Mouse (Mus musculus): ENCODE data around the gene Bcas2. TPM values are rescaled to one million over a fixed set of nuclear protein-coding genes. Genes with fewer than 3 reads are reported as not detected.
A peak's percentile ranks its signal among the peaks of the same experiment; 100 is the strongest.
"Not testable (repeated sequence)": the region's sequence is repeated elsewhere in the genome, so short reads cannot be mapped to it uniquely, and the experiment has no call there.

Bcas2 gene
- polyA plus RNA-seq, 1 experiment: 25.4 TPM

GRCm38 (mm10) chr3:103208237-103208636, 36.8 kb downstream of the Bcas2 start:
- H3K4me3 ChIP-seq (replicated peaks; ENCODE audit: extremely low read depth, low read depth, low read length): no peak overlapping the region
- no peaks in the 10 kb centered on the region for H3K4me1 ChIP-seq (ENCODE audit: control insufficient read depth, insufficient read depth, low read length)
- TF ChIP-seq POLR2A (IDR thresholded peaks at IDR 0.05; ENCODE audit: borderline replicate concordance, extremely low read depth, low read depth, low read length) (no peak), CTCF (IDR thresholded peaks at IDR 0.05; ENCODE audit: insufficient read depth, low read length) (no peak)
- DNase-seq: no peak
- 78% methylated on average over 2 of the region's 2 CpGs for WGBS

GRCm38 (mm10) chr3:103211101-103211500, 39.6 kb downstream of the Bcas2 start:
- 74% methylated on average over 2 of the region's 2 CpGs for WGBS
- Histone ChIP-seq H3K4me1 (ENCODE audit: control insufficient read depth, insufficient read depth, low read length) (no peaks in the 10 kb centered on the region), H3K4me3 (replicated peaks; ENCODE audit: extremely low read depth, low read depth, low read length) (no peak overlapping the region)
- no peak for DNase-seq
- no peak for TF ChIP-seq POLR2A (IDR thresholded peaks at IDR 0.05; ENCODE audit: borderline replicate concordance, extremely low read depth, low read depth, low read length)
- no peak for TF ChIP-seq CTCF (IDR thresholded peaks at IDR 0.05; ENCODE audit: insufficient read depth, low read length)

GRCm38 (mm10) chr3:103212142-103212541, 40.7 kb downstream of the Bcas2 start:
- Histone ChIP-seq H3K4me1 (ENCODE audit: control insufficient read depth, insufficient read depth, low read length) (no peaks in the 10 kb centered on the region), H3K4me3 (replicated peaks; ENCODE audit: extremely low read depth, low read depth, low read length) (no peak overlapping the region)
- no peak for TF ChIP-seq POLR2A (IDR thresholded peaks at IDR 0.05; ENCODE audit: borderline replicate concordance, extremely low read depth, low read depth, low read length)
- WGBS: 59% methylated on average over 1 of the region's 1 CpGs
- no peak for DNase-seq

GRCm38 (mm10) chr3:103213537-103213936, 42.1 kb downstream of the Bcas2 start:
- 74% methylated on average over 5 of the region's 5 CpGs for WGBS
- TF ChIP-seq POLR2A (IDR thresholded peaks at IDR 0.05; ENCODE audit: borderline replicate concordance, extremely low read depth, low read depth, low read length) (no peak), CTCF (IDR thresholded peaks at IDR 0.05; ENCODE audit: insufficient read depth, low read length) (no peak)
- DNase-seq: no peak
- no peaks in the 10 kb centered on the region for H3K4me1 ChIP-seq (ENCODE audit: control insufficient read depth, insufficient read depth, low read length)
- H3K4me3 ChIP-seq (replicated peaks; ENCODE audit: extremely low read depth, low read depth, low read length): no peak overlapping the region

GRCm38 (mm10) chr3:103214593-103215285, 43.3 kb downstream of the Bcas2 start:
- no peak for DNase-seq
- no peaks in the 10 kb centered on the region for H3K4me1 ChIP-seq (ENCODE audit: control insufficient read depth, insufficient read depth, low read length)
- WGBS: 81% methylated on average over 8 of the region's 8 CpGs
- no peak for TF ChIP-seq CTCF (IDR thresholded peaks at IDR 0.05; ENCODE audit: insufficient read depth, low read length)
- no peak for TF ChIP-seq POLR2A (IDR thresholded peaks at IDR 0.05; ENCODE audit: borderline replicate concordance, extremely low read depth, low read depth, low read length)
- H3K4me3 ChIP-seq (replicated peaks; ENCODE audit: extremely low read depth, low read depth, low read length): no peak overlapping the region

- not testable (repeated sequence) for H3K4me3 ChIP-seq (replicated peaks; ENCODE audit: extremely low read depth, low read depth, low read length); DNase-seq; H3K4me1 ChIP-seq (ENCODE audit: control insufficient read depth, insufficient read depth, low read length)
- WGBS: 84% methylated on average over 8 of the region's 8 CpGs
Observed at GRCm38 (mm10) chr3:103215399-103215798, 43.9 kb downstream of the Bcas2 start.

GRCm38 (mm10) chr3:103221435-103221834, 50.0 kb downstream of the Bcas2 start:
- no peaks in the 10 kb centered on the region for H3K4me1 ChIP-seq (ENCODE audit: control insufficient read depth, insufficient read depth, low read length)
- DNase-seq: no peak
- 44% methylated on average over 2 of the region's 2 CpGs for WGBS
- no peak overlapping the region for H3K4me3 ChIP-seq (replicated peaks; ENCODE audit: extremely low read depth, low read depth, low read length)
- TF ChIP-seq POLR2A (IDR thresholded peaks at IDR 0.05; ENCODE audit: borderline replicate concordance, extremely low read depth, low read depth, low read length): no peak
- no peak for TF ChIP-seq CTCF (IDR thresholded peaks at IDR 0.05; ENCODE audit: insufficient read depth, low read length)

- WGBS: 69% methylated on average over 4 of the region's 4 CpGs
Observed at GRCm38 (mm10) chr3:103223752-103224151, 52.3 kb downstream of the Bcas2 start.

GRCm38 (mm10) chr3:103224231-103224765, 52.8 kb downstream of the Bcas2 start:
- H3K4me3 ChIP-seq (replicated peaks; ENCODE audit: extremely low read depth, low read depth, low read length): no peak overlapping the region
- WGBS: 82% methylated on average over 12 of the region's 12 CpGs
- TF ChIP-seq POLR2A (IDR thresholded peaks at IDR 0.05; ENCODE audit: borderline replicate concordance, extremely low read depth, low read depth, low read length) (no peak), CTCF (IDR thresholded peaks at IDR 0.05; ENCODE audit: insufficient read depth, low read length) (no peak)
- no peaks in the 10 kb centered on the region for H3K4me1 ChIP-seq (ENCODE audit: control insufficient read depth, insufficient read depth, low read length)
- DNase-seq: no peak

More at GRCm38 (mm10) chr3:103223752-103224151, 52.3 kb downstream of the Bcas2 start:
- Histone ChIP-seq H3K4me3 (replicated peaks; ENCODE audit: extremely low read depth, low read depth, low read length) (no peak overlapping the region), H3K4me1 (ENCODE audit: control insufficient read depth, insufficient read depth, low read length) (no peaks in the 10 kb centered on the region)
- DNase-seq: peak; percentile 10
- TF ChIP-seq POLR2A (IDR thresholded peaks at IDR 0.05; ENCODE audit: borderline replicate concordance, extremely low read depth, low read depth, low read length) (no peak), CTCF (IDR thresholded peaks at IDR 0.05; ENCODE audit: insufficient read depth, low read length) (peak; percentile 35)

- DNase-seq: no peak
- TF ChIP-seq CTCF (IDR thresholded peaks at IDR 0.05; ENCODE audit: insufficient read depth, low read length): no peak
- no peak for TF ChIP-seq POLR2A (IDR thresholded peaks at IDR 0.05; ENCODE audit: borderline replicate concordance, extremely low read depth, low read depth, low read length)
- 85% methylated on average over 1 of the region's 1 CpGs for WGBS
- no peaks in the 10 kb centered on the region for H3K4me1 ChIP-seq (ENCODE audit: control insufficient read depth, insufficient read depth, low read length)
- no peak overlapping the region for H3K4me3 ChIP-seq (replicated peaks; ENCODE audit: extremely low read depth, low read depth, low read length)
Observed at GRCm38 (mm10) chr3:103227729-103228128, 56.3 kb downstream of the Bcas2 start.

Other genes starting within 250 kb of the Bcas2 start
- not detected in 2 replicates for gene Sycp1, start 235.6 kb upstream of the Bcas2 start, polyA plus RNA-seq (2012; rRNA removed)
- gene Nr1h5, start 207.5 kb upstream of the Bcas2 start, polyA plus RNA-seq (2012; rRNA removed): 0.12 TPM in 1 of 2 replicates, not detected in the other
- gene Sike1, start 175.9 kb upstream of the Bcas2 start, polyA plus RNA-seq (2012; rRNA removed): 22.9 and 30.8 TPM in 2 replicates
- 22.8 and 45.1 TPM in 2 replicates for gene Csde1, start 151.2 kb upstream of the Bcas2 start, polyA plus RNA-seq (2012; rRNA removed)
- 14.2 and 28.1 TPM in 2 replicates for gene Nras, start 113.4 kb upstream of the Bcas2 start, polyA plus RNA-seq (2012; rRNA removed)
- gene Ampd1, start 97.6 kb upstream of the Bcas2 start, polyA plus RNA-seq (2012; rRNA removed): 0.45 and 4.3 TPM in 2 replicates
- 1.2 and 3.7 TPM in 2 replicates for gene Dennd2c, start 69.1 kb upstream of the Bcas2 start, polyA plus RNA-seq (2012; rRNA removed)
- gene Trim33, start 107.6 kb downstream of the Bcas2 start, polyA plus RNA-seq (2012; rRNA removed): 8.0 and 9.7 TPM in 2 replicates

Measured in lung, adult 2 months (tissue).